Mouse (Mus musculus) 416B (cell line): ENCODE data around the gene Hfm1.

Experiments used
- DNase-seq: peaks from one replicate; pipeline ENCODE4 v3.0.0; 2011; ENCODE audit warnings: low read depth

Hfm1 gene

DNA sequence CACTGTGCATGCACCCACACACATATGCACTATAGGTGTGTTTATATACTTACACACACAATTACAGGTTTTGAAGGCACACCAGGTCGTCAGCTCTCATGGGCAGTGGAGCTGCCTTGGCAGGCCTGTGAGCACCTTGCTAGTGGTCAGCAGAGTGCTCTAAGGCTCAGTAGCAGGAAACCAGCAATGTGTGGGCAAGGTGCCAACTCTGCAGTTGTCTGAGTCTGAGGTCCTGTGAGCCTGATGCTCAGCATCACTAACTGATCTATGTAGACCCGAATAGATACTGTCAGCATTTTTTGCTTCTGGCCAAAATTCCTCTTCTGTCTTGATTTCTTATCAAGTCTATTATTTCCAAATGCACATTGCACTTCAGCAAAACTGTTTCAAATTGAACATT is 82.2 kb downstream of the Hfm1 start:
- peak; percentile 32 for DNase-seq

DNA sequence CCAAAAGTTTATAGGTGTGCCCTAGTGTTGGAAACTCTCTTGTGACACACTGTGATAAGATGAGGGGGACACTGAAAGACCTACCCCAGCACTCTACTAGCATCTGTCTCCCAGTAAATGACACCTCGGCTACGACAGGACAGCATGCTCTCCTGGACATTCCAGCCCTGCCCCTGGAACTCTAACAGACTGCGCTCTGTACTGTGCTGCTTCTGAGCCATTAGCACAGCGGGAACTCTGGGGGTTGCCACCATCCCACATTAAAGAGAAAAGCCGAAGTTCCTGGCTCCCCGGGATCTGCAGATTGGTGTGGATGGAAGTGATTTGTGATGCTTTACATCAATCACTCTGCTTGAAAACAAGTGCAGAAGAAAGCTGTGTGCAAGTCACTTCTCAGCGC is 93.1 kb downstream of the Hfm1 start:
- DNase-seq, result no peak

DNA sequence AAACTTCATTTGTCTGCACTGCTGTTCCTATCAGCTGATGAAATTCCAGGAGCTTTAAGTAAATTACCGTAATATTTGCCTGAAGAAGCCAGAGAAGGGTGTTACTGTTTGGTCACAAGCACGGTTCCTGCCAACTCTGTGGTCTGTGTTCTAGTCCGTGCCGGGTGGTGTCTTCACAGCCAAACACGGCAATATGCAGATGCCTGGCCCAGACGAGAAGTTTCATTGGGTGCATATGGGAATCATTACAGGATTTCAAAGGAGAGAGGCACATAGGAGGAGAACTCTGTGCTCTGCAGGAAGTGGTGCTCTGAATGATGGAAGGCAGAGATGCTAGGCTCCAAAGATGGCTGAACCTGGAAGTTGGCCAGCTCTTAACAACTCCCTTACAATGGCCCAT is 94.7 kb downstream of the Hfm1 start:
- no peak for DNase-seq

DNA sequence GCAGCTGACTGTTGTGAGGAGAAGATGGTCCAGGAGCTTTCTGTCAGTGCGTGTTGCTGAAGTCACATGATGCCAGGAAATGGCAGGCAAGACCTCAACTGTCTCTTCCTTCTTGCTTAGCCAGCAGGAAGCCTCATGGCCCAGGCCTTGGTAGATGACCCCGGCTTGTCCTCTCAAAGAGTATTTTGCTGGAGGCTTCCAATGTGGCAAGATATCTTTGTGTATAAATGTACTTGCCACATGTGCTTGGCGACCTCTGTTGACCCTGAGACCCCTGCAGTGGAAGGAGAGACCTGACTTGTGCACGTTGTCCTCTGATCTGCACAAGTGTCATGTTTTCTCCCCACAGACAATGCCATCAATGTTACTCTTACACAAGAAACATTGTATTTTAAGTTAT is 95.3 kb downstream of the Hfm1 start:
- peak; percentile 16 for DNase-seq

DNA sequence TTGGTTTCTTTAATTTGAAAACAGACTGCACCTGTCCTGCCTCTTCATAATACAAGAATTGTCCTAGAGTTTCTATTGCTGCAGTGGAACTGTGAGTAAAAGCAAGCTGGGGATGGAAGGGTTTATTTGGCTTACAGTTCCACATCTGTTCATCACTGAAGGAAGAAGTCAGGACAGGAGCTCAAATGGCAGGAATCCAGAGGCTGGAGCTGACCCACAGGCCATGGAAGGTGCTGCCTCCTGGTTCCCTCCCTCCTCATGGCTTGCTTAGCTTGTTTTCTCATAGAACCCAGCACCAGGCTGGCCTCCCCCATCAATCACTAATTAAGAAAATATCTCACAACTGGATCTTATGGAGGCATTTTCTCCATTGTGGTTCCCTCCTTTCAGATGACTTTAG is 99.4 kb downstream of the Hfm1 start:
- DNase-seq, result no peak

DNA sequence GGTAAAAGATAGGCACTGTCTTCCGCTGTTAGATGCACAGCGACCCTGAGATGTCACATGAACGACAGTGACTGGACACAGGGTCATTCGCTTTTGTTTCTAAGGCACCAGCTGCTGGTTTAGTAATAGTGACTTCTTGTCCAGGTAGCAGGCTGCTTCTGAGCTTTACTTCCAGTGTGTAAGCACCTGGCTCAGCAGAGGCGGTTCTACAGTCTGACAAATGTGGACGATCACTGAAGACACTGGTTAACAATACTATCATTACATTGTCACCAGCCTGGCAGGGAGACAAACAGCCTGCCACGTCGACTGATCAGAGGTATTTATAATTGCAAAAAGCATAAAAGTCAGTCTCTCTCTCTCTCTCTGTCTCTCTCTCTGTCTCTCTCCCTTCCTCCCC is 100.1 kb downstream of the Hfm1 start:
- DNase-seq, result no peak

DNA sequence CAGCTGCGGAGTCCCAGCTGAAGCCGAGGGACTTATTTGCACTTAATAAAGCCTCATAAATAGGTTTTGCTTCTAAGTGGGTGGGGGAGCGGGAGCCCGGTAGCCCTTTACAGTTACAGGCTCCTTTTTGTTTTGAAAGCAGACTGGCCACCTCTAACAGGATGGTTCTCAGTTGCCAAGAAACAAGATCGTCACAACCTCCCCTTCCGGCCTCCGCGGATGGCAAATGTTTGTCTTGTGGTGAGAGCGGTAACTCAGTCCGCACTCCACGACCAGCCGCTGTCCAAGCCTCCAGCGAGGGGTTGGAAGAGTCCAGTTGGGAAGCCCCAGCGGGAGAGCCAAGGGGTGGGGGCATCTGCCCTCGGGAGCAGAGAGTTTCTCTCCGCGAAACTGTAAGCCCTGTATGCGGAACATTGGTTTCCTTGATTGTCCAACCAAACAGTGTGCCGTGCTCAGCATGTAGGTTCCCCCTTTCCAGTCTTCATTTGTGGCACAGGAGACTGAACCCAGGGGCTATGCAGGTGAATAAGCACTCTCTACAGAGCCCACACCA is 100.7 kb downstream of the Hfm1 start:
- no peak for DNase-seq

DNA sequence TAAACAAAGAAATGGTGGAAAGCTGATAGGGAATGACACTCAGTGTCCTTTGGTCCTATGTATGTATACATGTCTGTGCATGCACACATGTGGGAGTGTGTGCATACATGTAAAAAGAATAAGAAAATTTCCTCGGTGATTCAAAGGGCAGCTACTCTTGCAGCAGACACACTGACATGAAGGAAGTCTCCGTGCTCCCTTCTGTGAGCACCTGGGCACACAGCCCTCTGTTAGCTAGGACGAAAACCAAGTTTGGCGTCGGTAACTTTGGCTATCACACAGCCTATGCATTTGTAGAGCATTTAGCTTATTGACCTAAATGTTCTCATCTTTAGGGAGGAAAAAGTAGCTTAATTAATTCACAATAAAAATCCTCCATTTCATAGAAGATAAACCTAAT is 101.4 kb downstream of the Hfm1 start:
- DNase-seq, result no peak

DNA sequence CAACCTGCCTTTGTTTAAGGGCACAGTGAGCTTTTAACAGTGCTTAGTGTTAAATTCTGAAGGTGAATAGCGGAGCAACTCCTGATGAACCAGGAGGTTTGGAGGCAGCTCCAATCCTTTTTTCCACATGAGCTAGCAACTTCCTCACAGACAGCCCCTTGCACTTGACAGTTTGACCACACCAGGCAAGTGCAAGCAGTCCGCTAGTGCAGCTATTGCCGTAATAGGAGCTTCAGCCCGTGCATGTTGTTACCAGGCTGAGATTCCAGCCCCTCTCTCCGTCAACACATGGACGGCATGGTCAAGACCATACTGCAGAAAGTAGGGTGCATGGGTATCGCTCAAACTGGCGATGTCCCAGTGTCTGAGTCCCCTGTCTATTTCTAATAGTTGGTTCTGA is 106.5 kb downstream of the Hfm1 start:
- DNase-seq, result no peak

DNA sequence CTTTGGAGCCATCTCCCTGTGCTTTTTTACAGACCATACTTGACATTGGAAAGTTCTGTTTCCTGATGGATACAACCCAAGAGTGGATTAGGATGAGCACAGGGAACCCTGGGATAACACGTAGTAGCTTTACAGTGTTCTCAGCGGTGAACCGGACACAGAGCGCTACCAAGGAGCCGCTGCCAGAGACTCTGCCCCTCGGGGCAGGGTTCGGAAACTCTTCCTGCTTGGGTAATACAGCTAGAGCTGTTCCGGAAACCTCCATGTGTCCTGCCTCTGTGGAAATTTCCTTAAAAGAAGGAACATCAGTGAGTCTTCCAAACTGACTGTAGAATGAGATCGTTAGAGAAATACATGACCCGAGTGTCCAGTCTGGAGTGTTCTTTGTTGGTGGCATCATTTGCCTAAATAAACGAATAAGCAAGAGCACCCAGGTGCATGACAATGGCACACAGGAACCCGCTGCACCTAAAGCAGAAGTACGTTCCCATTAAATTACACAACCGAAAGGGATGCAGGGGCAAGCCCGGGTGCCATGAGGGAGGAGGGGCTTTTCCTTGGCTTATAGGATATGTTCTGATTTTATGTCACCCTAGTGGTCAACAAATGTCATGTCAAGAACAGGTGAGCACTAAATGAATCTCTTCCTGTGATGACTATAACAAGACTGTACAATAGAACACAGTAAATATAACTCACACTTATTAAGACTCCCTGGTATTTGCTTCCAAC is 110.0 kb downstream of the Hfm1 start:
- no peak for DNase-seq

DNA sequence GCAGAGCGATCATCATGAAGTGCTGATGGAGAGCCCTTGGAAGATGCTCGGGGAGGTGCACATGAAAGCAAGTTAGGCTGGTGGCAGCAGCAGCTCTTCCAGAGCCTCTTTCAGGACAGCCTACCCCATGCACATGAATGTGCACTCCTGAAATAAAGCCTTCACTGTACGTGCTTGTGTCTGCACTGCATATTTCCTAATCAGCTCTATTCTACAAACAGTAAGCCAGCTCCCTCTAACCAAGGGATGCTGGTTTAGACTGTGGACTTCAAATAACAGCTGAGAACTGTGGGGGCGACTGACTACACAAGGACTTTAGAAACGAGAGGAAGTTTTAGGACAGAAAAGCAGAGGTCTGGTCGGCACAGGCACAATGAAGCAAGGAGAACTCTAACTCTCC is 111.5 kb downstream of the Hfm1 start:
- DNase-seq, result no peak

DNA sequence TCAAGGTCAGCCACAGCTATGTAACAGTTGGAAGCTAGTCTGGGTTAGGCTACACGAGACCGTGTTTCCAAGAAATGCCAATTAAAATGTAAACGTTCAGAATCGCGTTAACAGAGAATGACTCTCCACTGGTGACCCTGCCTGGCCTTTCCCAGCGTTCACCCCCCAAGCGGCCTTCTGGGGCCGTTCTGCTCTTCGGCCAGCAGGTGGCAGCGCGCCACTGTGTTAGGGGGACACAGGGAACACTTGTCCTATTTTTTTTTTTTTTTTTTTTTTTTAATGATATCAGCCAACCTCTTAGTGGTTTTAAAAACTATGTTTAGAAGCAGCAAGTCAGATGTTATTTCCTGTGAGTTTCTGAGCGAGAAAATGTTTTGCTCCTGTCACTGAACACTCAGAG is 123.0 kb downstream of the Hfm1 start:
- peak; percentile 76 for DNase-seq

DNA sequence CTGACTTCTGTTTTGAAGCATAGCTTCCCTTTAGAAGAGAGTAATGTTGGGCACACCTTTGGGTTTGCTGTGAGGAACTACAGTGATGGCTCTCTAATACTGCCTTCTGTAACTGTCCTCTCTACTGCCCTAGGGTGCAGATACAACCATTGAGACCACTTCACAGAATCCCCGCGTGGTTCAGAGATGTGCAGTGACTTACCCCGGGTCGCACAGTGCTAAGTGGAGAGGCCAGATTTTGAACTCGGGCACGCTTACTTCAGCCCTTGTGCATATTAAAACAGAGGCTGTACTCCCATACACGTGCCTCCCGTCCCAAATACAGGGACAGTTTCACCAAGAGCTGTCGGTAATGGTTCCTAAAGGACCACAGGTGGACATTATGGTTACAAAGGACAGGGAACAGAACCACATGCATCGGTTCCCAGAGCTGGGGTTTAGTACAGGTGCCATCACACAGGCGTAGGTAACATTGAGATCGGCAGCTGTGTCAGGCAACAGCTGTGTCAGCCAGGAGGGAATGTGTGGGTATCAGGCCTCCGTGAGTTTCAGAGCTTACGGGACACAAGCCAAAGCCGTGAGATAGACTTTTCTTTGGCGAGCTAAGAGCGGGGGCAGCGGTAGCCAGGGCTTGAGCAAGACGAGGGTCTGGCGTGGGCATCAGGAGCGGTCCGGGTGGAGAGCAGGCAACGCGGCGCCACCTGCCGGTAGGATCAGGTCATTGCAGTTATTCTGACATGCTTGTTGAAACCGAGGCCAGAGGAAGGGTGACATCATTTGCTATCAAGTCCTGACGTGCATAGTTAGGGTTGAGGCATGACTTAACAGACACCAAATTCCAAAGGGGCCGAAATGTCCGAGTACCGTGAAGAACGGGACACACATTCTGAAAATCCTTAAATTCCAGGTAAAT is 124.0 kb downstream of the Hfm1 start:
- peak; percentile 90 for DNase-seq

DNA sequence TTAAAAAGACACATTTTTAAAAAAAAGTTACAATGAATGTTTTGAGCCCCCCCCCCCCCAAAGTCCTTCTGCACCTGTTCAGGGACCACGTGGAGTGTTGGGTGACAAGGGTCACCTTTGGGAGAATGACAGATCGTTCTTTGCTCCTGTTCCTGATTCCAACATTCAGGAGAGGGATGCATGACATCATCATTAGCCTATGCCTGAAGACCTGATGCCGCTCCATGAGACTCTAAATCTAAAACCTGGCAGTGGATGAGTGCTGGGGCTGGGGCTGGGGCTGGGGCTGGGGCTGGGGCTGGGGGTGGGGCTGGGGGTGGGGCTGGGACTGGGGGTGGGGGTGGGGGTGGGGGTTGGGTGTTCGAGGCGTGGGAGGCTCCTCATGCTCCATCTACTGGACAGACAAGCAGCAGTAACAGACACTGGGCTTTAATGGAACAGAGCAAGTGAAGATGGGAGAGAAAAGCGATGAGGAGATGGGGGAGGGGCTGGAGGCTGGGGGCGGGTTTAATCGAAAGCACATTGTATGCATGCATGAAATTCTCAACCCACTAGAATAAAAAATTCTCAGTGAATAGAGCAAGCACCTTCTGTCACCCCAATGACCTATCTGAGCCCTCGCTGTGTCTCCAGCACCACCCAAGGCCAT is 124.8 kb downstream of the Hfm1 start:
- no peak for DNase-seq

DNA sequence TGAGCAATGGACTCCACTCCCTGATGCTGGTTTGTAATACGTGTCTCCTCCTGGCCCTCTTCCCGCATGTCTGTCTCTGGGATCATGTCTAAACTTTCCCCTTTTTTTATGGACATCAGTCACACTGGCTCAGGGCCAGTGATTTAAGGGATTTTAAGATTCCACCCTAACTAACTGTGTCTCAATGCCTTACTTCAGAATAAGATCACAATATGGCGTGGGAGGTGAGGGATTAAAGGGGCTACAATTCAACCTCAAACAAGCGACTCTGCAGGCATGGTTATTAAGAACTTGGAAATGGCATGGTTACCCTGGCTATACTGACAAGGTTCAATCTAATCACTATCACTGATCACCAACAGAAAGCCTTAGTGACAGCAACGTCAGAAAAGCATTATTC is 128.2 kb downstream of the Hfm1 start:
- DNase-seq, result no peak

DNA sequence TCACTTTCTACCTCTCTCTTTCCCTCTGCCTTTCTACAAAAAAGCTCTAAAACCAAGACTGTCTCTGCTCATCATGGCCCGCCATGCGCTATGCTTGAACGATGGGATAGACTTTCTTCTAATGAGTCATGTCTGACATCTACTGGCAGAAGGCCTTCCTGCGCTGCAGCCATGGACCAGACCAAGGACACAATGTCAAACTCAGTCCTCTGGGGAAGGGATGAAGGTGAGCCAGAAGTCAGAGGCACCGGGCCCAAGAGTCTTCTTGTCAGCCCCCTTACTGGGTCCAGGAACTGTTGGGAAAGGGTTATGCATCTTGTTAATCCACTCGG is 134.9 kb downstream of the Hfm1 start:
- DNase-seq, result peak; percentile 37

DNA sequence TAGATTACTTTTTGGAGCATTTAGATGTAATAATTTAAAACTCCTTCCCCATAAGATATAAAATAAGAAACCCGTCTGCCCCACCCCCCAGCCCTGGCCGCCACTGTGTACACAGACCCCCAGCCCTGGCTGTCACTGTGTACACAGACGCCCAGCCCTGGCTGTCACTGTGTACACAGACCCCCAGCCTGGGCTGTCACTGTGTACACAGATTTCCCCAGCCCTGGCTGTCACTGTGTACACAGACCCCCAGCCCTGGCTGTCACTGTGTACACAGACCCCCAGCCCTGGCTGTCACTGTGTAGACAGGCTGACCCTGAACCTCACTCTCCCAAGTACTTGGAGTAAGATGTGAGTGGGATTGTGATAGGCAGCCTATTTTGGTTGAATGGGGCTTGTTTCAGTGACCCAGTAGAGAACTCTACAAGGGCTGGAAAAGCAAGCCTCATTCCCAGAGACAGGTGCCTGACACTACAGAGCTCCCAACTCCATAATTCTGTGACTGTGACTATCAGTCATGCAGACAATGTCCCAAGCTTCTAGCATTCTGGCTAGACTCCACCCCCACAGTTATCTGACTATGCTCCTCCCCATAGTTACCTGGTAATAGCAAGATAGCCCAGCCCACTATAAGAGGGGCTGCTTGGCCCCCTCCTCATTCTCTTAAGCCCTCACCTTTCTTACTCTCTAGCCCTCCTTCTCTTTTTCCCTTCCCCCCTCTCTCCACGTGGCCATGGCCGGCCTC is 135.5 kb downstream of the Hfm1 start:
- no peak for DNase-seq
